Mouse (Mus musculus) erythroblast, adult 5-6 weeks (primary cell): Measurements from ENCODE around the gene Uchl4. TPM values are rescaled to one million over a fixed set of nuclear protein-coding genes. Genes with fewer than 3 reads are reported as not detected.
"Not testable (repeated sequence)": the region's sequence is repeated elsewhere in the genome, so short reads cannot be mapped to it uniquely, and the experiment has no call there.

ENCODE experiments used
- ATAC-seq: replicated peaks from 2 replicates; pipeline ENCODE4 v1.8.0; 2016; ENCODE audit warnings: moderate number of reproducible peaks, mild to moderate bottlenecking, moderate TSS enrichment, inconsistent platforms; ENCODE audit not compliant: poor library complexity, low FRiP score, severe bottlenecking
- total RNA-seq, 2 experiments: library from RNA; stranded (forward) in 1 of 2; stranded (reverse) in 1 of 2; fragments of 150-400 nt in 1 of 2; fragments of 200-764, 138-1000 nt in 1 of 2; gene quantifications; 2 replicates each; pipeline versions ENCODE4 v1.2.3 to v1.2.4; 2015 to 2017; ENCODE audit warnings: low replicate concordance in 2 of 2

Gene Uchl4
- not detected in 2 replicates for total RNA-seq (2015; ENCODE audit: low replicate concordance)
- 0.26 TPM in 1 of 2 replicates, not detected in the other for total RNA-seq (2017; ENCODE audit: low replicate concordance)

DNA sequence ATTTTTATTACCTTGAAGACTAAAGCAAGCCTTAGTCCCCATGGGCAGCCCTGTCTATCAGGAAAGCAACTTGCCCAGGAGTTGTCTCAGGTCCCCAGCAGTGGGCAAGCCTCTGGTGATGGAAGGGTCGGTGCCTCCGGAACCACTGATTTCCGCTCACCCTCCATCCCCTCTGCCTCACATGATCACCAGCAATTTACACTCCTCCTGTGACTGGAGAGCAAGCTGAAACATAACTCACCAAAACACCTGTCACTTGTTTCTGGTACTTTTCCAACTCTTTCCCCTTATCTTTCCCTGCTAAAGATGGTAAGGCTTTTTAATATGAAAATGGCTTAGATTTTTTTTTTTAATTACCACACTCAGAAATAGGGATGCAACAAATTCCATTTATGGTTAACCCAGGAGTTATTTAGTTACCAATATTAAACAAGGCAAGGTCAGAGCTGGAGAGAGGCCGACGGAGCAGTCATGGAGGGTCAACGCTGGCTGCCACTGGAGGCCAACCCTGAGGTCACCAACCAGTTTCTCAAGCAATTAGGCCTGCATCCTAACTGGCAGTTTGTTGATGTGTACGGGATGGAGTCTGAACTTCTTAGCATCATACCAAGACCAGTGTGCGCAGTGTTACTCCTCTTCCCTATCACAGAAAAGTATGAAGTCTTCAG, at the start of gene Uchl4:
Gene Uchl4 (plus strand): TSS at position 434 of the 668 bp plus-strand sequence.
- no peak for ATAC-seq

DNA sequence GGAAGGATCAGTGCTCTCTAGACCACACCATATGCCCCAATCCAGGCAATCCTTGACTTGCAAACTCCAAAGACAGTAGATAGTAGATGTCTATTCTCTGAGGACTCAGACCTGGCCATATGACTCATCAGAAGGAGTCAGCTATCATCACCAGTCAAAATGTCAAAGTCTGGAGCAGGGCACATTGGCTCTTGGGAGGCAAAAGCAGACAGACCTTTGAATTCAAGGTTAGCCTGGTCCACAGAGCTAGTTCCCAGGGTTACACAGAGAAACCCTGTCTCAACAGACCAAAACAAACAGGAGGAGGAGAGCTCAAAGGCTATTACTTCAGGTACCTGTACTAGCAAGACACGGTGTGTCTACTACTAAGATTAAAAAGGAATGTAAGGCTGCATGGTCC, 41.1 kb upstream of the Uchl4 start:
- ATAC-seq: no peak

DNA sequence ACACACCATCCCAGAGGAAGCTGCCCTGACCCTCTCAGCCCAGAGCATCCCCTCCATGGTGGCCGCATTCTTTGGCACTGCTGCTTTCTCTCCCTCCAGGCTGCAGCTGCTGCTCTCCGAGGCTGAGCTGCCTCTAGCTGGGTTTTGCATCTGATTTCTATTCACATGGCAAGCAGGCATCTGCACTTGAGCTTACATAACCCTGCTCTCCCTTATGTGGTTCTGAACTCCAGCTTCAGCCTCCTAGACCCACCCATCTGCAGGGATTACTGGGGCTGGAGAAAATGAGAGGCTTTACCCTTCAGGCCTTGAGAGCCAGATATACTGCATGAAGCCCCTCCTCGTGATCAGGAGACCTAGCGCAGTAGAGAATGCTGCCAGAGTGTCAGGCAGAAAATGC, 39.4 kb upstream of the Uchl4 start:
- ATAC-seq: no peak

DNA sequence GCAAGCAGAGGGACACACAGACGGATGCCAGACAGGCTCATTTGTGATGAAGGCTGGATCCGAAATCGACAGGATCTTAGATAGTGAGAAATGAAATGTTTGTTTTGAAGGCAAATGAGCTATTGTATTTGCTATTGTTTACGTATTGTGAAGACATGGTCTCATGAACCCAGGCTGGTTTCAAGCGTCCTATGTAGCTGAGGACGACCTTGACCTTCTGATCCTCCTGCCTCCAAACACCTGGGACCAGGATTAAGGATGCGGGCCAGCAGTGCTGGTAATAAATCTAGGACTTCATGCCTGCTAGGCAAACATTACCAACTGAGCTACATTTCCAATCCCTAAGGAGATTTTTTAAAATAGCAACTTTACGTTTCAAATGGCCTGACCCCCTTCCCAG, 37.5 kb upstream of the Uchl4 start:
- no peak for ATAC-seq

DNA sequence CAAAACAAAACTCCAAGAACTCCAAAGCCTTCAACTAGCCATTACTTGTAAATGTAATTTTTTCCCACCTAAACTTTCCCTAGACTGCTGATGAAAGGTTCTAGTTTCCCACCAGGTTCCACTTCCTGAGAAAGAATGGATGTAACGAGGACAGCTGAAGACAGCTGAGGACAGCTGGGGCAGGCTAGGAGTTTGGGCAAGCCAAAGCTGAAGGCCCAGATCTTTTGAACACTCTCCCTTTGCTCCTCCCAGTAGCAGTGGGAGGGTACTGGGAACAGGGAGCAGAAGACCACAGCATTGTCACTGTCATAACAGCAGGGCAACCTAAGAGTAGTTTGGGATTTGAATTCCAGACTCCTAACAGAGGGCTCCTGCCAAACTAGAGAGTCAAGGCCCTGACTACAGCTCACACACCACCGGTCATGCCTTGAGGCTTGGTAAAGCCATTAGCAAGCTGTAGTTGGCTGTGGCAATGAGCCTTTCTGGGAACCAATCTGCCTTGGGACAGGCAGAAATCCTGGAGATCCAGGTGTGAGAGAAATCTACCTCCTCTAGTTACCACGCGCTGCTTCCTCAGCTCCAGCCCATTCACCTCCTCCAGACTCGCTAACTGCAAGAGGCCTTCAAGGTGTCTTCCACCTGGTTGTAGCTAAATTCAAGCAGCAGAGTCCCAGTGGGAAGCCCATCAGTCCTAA, 36.8 kb upstream of the Uchl4 start:
- ATAC-seq: no peak

DNA sequence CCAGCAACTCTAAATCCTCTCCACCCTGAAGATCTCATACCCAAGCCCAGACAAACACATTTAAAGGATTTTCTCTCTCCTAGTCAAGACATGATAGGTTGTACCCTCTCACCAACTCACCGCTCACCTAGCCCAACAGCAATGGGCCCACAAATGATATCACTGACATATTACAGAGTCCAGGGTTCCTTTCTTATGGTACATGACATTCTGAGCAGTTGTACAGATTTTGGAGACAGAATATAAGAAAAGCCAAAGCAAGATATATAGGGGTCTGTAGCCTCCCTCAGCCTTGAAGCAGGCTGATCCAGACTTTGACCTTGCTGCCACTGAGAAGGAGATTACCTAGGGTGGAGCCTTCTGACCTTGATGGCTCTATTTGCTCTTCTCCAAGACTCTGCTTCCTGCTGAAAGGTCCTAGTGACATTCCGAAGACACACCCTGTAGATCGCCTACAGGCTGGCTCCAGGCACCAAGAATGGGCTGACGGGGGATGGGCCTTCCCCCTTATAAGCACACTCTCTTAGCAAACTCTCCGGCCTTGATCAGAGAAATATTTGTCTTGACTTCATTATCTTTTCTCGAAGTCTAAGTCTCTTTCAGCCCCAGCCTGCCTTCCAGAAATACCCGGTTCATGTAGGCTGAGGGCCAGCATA, 36.1 kb upstream of the Uchl4 start:
- not testable (repeated sequence) for ATAC-seq

DNA sequence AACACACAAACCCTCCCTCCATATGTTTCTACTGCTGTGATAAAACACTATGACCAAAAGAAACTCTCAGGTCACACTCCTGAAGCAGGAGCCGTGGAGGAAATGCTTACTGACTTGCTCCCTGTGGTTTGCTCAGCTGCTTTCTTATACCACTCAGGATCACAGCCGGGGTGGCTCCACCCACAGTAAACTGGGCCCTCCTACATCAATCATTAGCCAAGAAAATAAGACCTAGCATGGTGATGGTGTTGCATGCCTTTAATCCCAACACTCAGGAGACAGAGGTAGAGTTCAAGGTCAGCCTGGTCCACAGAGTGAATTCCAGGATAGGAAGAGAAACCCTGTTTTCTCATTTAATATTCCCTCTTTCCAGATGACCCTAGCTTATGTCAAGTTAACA, 35.1 kb upstream of the Uchl4 start:
- no peak for ATAC-seq

DNA sequence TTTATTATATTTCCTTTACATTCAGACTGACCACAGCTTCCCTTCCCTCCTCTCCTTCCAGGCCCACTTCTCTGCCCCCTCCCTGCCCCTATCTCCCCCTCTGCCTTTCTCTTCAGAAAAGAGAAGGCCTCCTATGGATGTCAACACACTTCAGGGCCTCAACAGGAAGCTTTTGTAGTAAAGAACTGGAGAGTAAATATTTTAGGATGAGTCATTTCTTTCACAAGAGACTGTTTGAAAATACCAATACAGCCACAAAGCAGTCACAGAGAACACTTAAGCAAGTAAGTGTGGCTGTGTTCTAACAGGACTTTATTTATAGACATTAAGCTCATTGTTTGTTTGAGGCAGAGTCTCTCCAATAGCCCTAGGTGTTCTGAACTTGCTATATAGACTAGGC, 32.7 kb upstream of the Uchl4 start:
- ATAC-seq: no peak

DNA sequence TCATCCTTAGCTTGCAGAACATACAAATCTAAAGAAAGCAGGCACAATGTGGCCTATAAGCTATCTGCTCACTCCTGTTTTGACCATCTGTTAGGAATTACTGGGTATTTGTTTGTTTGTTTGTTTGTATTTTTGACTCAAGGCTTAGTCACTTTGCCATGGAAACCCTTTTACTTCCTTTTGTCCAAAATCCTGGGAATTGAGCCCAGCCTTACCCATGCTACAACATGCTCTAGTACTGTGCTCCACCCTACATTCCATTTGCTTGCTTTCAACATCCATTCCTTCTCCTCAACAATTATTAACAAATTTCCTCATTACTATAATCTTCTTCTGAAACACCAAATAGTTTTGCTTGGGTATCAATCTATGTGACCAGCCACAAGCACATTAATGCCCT, 32.1 kb upstream of the Uchl4 start:
- no peak for ATAC-seq

DNA sequence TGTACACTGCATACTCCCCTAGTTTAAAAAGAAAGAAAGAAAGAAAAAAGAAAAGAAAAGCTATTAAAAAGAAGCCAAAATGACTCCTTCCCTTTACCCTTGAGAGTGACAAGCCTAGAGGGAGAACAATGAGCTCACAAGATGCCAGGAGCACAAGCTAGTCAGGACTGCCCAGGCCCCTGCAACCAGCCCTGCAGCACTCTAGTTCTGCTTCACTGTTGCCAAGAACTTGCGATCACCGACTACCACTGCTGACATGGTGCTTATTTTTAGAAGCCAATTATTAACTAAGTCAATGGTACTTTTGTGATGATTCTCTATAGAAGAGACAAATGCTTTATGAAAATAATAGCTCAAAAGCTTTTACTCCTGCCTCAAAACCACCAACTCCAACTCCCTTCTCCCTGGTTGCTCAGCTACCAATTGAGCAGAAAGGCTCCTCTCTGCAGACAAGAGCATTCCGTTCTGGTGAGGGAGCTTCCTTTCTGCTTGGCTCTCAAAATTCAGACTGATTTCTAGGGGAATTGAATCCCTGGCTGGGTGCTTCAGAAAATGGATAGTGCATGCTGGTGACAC, 27.4 kb upstream of the Uchl4 start:
- no peak for ATAC-seq

DNA sequence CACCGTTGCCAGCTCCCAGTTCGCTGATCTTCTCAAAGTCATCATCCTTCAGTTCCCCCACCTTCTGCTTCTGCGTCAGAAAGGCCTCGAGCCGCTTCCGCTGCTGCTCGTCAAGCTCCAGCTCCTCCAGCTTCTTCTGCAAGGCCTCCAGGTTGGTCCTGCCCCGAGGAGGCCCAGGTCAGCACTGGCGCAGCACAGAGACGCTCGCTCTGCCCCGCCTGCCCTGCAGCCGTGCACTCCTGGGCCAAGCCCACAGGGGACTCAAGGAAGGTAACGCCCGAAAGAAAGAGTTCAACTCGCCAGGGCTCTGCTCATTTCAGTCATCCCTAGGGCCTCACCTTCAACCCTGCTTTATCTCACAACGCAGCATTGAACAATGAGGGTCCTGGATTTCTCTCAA, 20.5 kb upstream of the Uchl4 start:
- ATAC-seq: no peak

DNA sequence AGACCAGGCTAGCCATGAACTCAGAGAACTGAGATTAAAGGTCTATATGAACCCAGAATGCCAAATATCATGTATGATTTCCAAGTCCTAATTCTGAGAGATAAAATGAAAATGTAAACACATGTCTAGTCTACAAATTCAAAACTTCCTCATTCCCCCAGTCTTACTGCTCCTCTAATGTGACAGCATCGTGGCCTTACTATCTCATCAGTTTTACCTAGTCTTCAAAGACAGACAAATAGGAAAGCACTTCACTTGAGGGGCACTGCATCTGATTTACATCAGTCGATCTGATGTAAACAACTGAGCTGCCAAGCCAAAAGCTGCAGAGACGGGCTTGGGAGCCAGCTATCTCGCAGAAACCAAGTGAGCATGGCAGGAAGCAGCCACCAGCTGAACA, 18.9 kb upstream of the Uchl4 start:
- ATAC-seq: no peak

DNA sequence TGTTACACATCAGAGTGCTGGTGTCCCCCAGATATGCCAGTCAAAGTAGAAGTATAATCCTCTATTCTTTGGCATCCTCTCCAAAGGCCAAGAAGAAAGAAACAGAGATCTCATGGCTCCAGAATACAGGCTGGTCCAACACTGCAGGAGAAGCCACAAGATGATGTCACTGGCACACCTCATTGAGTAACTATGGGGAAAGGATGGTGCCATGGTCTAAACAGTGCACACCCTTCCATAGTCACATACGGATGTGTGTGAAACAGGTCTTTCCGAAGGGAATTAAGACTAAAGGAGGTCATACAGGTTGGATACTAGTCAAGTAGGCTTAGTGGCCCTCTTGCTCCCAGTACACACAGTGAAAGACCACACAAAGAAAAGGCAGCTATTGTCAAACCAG, 18.4 kb upstream of the Uchl4 start:
- no peak for ATAC-seq

DNA sequence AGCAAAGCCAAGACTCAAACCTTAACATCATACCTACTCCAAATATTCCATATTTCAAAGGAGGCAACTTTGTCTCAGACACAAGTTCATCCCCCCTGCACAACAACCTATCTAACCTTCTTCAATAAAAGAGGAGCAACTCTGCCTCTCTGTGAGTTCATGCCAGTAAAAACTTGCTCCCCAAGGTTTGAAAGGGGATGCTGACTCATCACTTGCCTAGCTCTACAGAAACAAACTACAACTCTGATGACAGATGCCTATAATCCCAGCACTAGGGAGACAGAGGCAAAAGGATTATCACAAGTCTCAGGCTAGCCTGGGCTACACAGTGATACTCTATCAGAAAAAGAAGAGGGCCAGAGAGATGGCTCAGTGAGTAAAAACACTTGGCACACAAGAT, 17.1 kb upstream of the Uchl4 start:
- ATAC-seq: no peak

DNA sequence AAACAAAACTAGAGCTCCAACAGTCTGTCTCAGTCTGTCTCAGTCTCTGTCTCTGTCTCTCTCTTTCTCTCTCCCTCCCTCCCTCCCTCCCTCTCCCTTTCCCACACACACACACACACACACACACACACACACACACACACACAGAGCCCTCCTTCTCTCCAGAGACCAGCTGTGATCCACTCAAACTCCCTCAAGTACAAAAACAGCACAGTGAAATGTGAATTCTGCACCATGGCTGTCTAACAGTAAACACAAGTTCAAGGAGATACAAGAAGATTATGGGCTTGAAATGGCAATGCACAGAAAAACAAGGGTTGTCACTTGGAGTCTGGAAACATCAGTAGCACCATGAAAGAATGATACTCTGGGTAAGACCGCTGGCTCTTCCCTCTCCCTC, 15.7 kb upstream of the Uchl4 start:
- ATAC-seq: no peak

DNA sequence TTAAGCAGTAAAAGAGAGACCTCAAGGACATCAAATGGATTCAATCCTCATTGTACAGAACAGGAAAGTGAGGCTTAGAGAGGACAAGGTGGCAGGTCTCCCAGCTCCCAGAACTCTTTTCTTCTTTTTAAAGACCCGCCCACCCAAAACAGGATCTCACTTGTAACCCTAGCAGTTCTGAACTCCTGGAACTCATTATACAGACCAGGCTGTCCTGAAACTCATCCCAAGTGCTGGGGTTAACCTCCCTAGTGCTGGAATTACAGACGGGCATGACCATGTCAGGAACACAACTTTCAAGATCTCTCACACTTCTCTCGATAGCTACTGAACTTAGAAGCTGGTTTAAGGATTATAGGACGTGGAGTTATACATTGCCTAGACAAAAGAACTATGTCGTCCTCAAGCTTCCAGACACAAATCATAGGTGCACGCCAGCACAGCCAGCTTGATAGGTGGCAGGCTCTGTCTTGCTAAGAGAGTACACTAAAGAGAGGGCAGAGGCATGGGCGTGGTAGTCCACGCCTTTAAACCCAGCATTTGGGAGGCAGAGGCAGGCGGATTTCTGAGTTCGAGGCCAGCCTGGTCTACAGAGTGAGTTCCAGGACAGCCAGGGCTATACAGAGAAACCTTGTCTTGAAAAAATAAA, 15.1 kb upstream of the Uchl4 start:
- no peak for ATAC-seq

DNA sequence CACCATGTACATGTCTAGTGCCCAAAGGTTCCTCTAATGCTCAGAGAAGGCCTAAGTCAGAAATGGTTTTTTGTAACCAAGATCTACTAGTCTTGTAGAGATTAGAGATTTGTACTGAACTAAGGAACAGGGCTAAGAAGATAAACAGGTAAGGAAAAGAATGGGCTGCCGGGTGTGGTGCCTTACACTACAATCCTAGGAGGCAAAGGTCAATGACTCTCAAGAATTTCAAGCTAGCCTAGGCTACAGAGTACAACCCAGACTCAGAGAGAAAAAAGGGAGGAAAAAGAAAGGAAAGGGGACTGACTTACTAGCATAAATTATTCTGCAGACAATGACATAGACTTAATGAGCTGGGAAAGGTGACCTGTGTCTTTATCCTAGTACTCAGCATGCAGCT, 14.4 kb upstream of the Uchl4 start:
- ATAC-seq: no peak

DNA sequence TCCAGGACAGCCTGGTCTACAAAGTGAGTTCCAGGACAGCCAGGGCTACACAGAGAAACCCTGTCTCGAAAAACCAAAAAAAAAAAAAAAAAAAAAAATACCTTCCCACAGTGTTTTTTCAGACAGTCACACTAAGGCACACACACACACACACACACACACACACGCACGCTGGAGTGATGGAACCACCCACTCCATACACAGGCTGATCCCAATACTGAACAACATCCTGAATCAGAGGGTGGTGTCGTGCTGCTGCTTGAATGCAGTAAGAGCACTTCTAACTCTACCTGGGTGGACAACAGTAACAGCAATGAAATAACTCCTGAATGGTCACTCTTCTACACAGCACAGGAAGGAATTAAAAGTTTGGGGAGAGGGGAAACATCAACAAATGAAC, 13.5 kb upstream of the Uchl4 start:
- no peak for ATAC-seq

DNA sequence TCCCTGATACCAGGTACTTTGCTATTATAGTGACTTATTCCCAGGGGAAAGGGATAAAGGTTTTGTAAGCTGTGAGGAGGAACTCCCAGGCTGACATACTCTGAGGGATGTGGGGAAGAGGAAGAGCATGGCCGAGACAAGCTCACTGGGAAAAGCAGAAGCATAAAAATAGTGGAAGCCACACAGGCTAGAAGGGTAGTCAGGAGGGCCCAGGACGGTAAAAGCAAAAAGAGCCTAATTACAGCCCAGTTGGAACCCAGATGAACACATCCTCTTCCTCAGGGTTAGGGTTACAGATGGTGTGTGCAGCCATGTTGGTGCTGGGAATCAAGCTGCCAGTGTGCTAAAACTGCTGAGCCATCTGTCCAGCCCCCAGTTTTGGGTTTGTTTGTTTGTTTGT, 12.9 kb upstream of the Uchl4 start:
- ATAC-seq: no peak

DNA sequence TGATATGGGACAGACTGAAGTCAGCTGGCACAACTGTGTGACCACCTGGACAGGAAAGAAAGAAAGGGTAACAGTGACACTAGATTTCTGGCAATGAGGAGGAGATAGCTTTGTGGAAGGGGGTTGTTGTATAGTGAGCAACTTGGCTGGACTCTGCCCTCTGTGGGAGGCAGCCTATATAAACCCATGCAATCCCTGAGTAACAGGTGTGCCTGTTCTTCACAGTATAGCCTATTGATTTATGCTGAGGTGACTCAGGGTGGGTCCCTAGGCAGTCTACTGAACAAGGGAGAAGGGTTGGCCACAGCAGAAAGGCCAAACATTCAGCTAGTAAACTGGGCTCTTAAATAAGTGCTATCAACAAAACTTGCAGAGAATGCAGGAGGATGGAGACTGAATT, 9.2 kb upstream of the Uchl4 start:
- no peak for ATAC-seq
